Mouse (Mus musculus) liver, adult 2 months (tissue): Measurements from ENCODE around the gene Ndufa12.

Experiments used
- CTCF ChIP-seq: fragments of 200-500 bp; IDR thresholded peaks from 2 replicates; pipeline ENCODE4 v1.5.1; 2011; ENCODE audit warnings: low read depth, low read length, control low read depth
- POLR2A ChIP-seq: fragments of 200-500 bp; IDR thresholded peaks from 2 replicates; pipeline ENCODE4 v1.6.1; 2011; ENCODE audit warnings: low read length, control low read depth; ENCODE audit not compliant: insufficient read depth; ENCODE audit errors: extremely low read depth

- no peak for TF ChIP-seq CTCF
- TF ChIP-seq POLR2A: no peak
These were observed 26.4 kb upstream of the Ndufa12 start for GRCm38 (mm10) chr10:94172137-94172536.
